Mouse (Mus musculus) stomach, postnatal 0 days (tissue): ENCODE results near the gene Tet3. TPM values are rescaled to one million over a fixed set of nuclear protein-coding genes. Genes with fewer than 3 reads are reported as not detected.

Experiments
- ATAC-seq: fragments of 200-750 bp; cut with Nextera tagmentation; 2 replicates; pipeline ENCODE4 v1.8.0; 2017; ENCODE audit not compliant: low FRiP score, low TSS enrichment
- DNase-seq: peaks from one replicate; pipeline ENCODE4 v3.0.0-alpha.2; 2016; ENCODE audit warnings: low spot score
- H3K27ac ChIP-seq: fragments of 300-500 bp; sonication (generic); replicated peaks from 2 replicates; pipeline ENCODE4 v1.5.1; 2014; ENCODE audit warnings: mild to moderate bottlenecking, control low read depth
- H3K27me3 ChIP-seq: fragments of 300-500 bp; sonication (generic); 2 replicates; pipeline ENCODE4 v1.6.1; 2014; ENCODE audit warnings: low read length; ENCODE audit not compliant: control insufficient read depth, insufficient read depth
- H3K36me3 ChIP-seq: fragments of 300-500 bp; sonication (generic); 2 replicates; pipeline ENCODE4 v1.6.1; 2014; ENCODE audit warnings: low read length, mixed read lengths; ENCODE audit not compliant: control insufficient read depth, insufficient read depth
- H3K4me1 ChIP-seq: fragments of 300-500 bp; sonication (generic); replicated peaks from 2 replicates; pipeline ENCODE4 v1.6.1; 2014; ENCODE audit warnings: antibody characterized with exemption; ENCODE audit not compliant: control insufficient read depth, insufficient read depth
- H3K4me2 ChIP-seq: fragments of 300-500 bp; sonication (generic); replicated peaks from 2 replicates; pipeline ENCODE4 v1.6.1; 2014; ENCODE audit warnings: low read depth, mild to moderate bottlenecking, control low read depth, moderate library complexity
- H3K4me3 ChIP-seq: fragments of 300-500 bp; sonication (generic); 2 replicates; pipeline ENCODE4 v1.5.1; 2014; ENCODE audit warnings: low read depth, low read length, control low read depth
- H3K9ac ChIP-seq: fragments of 300-500 bp; sonication (generic); 2 replicates; pipeline ENCODE4 v1.6.1; 2014; ENCODE audit warnings: mild to moderate bottlenecking, low read length, control low read depth, mixed read lengths
- H3K9me3 ChIP-seq: fragments of 300-500 bp; sonication (generic); 2 replicates; pipeline ENCODE4 v1.6.1; 2016; ENCODE audit warnings: low read length; ENCODE audit not compliant: control insufficient read depth
- CTCF ChIP-seq: IDR thresholded peaks from 2 replicates; pipeline ENCODE4 v1.5.1; 2016; ENCODE audit warnings: antibody characterized with exemption, low read depth, mild to moderate bottlenecking, moderate library complexity
- EP300 ChIP-seq: optimal IDR thresholded peaks from 2 replicates; pipeline ENCODE3; 2016; ENCODE audit warnings: antibody characterized with exemption
- WGBS: fragments of 180-500 bp; shearing (Covaris S2); extraction: QIAGEN DNeasy Blood & Tissue Kit; methylation state at CpG from one replicate; pipeline ENCODE4 v1.1.7; 2014; 5-methylcytosine and 5-hydroxymethylcytosine counted together
- polyA plus RNA-seq: library from polyadenylated mRNA; unstranded; fragments of >200 nt; fragmentation: Nextera tagmentation; extraction: Ambion mirVana; gene quantifications from 2 replicates; pipeline ENCODE4 v1.2.1, GENCODE M21; 2015

The Tet3 gene
- polyA plus RNA-seq, 1 experiment from 2014 or later = 22.7 TPM

DNA sequence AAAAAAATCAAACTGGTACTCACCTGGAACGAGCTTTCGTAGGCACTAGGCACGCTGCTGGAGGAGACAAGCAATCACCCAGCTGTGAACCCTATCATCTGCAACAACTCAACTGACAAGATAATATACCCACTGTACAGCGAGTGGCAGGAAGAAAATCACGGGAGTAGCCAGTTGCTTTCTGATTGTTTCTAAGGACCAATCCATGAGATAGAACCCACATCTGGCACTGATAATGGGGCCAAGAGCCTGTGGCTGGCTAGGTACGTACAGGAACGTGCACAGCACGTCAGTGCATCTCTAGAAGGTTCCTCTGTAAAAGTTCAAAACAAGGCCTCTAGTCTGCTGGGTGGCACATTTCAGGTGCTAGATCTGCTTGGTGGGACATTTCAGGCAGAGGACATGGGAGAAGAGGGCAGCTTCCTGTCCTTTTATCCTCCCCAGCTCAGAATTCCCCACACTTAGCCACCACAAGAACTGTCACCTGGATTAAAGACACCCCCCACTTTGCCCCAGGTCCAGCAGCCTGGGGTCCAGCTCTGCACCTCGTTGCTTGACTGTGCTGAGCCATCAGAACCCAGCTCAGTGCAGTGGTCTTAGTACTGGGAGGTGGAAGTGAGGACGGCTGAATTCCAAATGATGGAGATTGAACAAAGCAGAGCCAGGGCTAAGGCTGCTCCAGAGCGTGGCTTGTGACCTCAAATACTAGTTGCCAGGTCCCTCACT, 97.2 kb downstream of the Tet3 start:
- Histone ChIP-seq H3K36me3 (peaks cover 22% of the 10 kb centered on the region), H3K9me3 (no peaks in the 10 kb centered on the region), H3K4me3 (no peak overlapping the region), H3K27me3 (no peaks in the 10 kb centered on the region), H3K4me1 (no peaks in the 10 kb centered on the region), H3K27ac (no peak overlapping the region), H3K4me2 (no peak overlapping the region), H3K9ac (no peak overlapping the region)
- ATAC-seq (no peak), DNase-seq (no peak)
- WGBS = 84% methylated on average over 11 of the region's 11 CpGs
- TF ChIP-seq EP300 = no peak
- no peak for TF ChIP-seq CTCF

GRCm38 (mm10) chr6:83357436-83357835, 101.4 kb downstream of the Tet3 start:
- Histone ChIP-seq H3K4me1 (no peaks in the 10 kb centered on the region), H3K27me3 (no peaks in the 10 kb centered on the region), H3K27ac (no peak overlapping the region), H3K9ac (no peak overlapping the region), H3K36me3 (peaks cover 14% of the 10 kb centered on the region; the same call in 1 of the 2 replicates), H3K4me3 (no peak overlapping the region), H3K4me2 (no peak overlapping the region), H3K9me3 (no peaks in the 10 kb centered on the region)
- TF ChIP-seq CTCF (no peak), EP300 (no peak)
- DNase-seq (no peak), ATAC-seq (no peak)
- 95% methylated on average over 10 of the region's 10 CpGs for WGBS

DNA sequence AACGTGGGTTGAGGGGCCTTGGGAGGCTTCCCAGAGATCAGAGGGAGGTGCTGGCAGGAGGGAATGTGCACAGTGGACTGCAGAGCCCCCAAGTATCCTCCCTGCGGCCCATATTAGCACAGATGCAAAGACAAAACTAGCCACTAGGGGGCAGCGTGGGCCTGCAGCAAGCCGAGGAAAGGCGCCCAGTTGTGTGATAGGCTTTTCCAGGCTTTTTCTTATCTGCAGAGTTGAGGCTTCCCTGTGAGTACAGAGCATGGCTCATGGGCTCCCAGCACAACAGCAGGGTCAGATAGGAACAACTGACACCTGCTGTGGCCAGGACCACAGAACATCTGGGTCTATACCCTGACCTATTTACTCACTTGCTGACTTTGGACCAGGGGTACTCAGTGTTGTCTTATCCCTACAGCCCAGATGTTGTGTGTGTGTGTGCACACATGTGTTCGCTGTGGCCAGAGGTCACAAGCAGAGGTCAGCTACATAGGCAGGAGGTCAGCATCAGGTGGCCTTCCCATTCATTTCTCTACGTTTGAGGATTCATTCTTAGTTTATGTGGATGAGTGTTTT, 102.2 kb downstream of the Tet3 start:
- H3K9ac ChIP-seq = no peak overlapping the region
- peak; percentile 83 for DNase-seq
- peaks cover 9% of the 10 kb centered on the region; the same call in 1 of the 2 replicates for H3K36me3 ChIP-seq
- H3K27me3 ChIP-seq = no peaks in the 10 kb centered on the region
- ATAC-seq = peak; percentile 57
- no peaks in the 10 kb centered on the region for H3K9me3 ChIP-seq
- H3K4me3 ChIP-seq = no peak overlapping the region
- no peak overlapping the region for H3K4me2 ChIP-seq
- WGBS = 23% methylated on average over 7 of the region's 7 CpGs
- peak; percentile 99 for TF ChIP-seq CTCF
- no peak for TF ChIP-seq EP300
- no peak overlapping the region for H3K27ac ChIP-seq
- H3K4me1 ChIP-seq = no peaks in the 10 kb centered on the region

DNA sequence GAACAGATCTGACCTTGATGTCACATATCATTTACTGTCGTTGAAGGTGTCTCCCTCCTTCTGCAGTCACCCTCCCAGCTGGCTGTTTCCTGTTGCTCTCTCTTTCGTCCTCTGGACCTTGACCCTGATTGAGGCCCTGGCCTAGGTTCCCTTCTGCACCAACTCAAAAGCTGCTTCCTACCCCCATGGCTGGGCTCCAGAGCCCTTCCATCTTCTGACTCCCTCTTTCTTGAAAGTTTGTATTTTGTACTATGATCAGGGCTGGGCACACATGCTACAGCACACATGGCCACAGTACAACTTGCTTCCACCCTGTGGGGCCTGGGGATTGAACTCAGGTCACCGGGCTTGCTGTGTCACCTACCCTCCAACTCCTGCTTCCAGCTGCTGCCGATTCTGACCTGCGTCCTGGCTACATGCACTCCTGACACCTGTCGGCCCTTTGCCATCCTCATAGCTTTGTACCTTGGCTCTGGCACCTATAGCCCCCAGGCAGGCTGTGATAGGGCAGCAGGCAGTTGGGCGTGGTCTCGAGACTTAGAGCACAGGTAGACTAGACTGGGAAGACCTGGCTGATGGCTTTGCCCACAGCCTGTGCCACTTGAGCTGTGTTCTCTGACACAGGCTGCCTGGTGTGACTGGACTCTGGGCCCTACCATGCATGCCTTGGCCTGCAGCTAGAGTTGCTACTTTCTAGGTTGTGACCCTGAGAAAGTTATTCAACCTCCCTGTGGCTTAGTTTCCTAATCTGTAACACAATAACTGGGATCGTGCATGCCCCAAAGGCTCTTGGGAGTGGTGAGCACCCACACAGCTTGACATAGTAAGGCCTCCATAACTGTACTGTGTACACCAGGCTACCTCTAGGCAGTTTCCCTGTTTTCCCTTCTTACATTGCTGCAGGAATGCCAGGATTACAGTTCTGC, 103.8 kb downstream of the Tet3 start:
- Histone ChIP-seq H3K9ac (no peak overlapping the region), H3K9me3 (no peaks in the 10 kb centered on the region), H3K4me2 (no peak overlapping the region), H3K36me3 (0 out of 2 replicates have a peak, but pooled peaks cover 3% of the 10 kb centered on the region), H3K27me3 (no peaks in the 10 kb centered on the region), H3K27ac (no peak overlapping the region), H3K4me3 (no peak overlapping the region), H3K4me1 (no peaks in the 10 kb centered on the region)
- DNase-seq = no peak
- TF ChIP-seq CTCF (no peak), EP300 (no peak)
- ATAC-seq = no peak
- 75% methylated on average over 9 of the region's 9 CpGs for WGBS

GRCm38 (mm10) chr6:83352666-83353410, 106.0 kb downstream of the Tet3 start:
- Histone ChIP-seq H3K27ac (no peak overlapping the region), H3K4me3 (no peak overlapping the region), H3K9ac (no peak overlapping the region), H3K4me1 (no peaks in the 10 kb centered on the region), H3K36me3 (0 out of 2 replicates have a peak, but pooled peaks cover 2% of the 10 kb centered on the region), H3K4me2 (no peak overlapping the region), H3K27me3 (no peaks in the 10 kb centered on the region), H3K9me3 (no peaks in the 10 kb centered on the region)
- no peak for ATAC-seq
- TF ChIP-seq CTCF = no peak
- no peak for TF ChIP-seq EP300
- 92% methylated on average over 24 of the region's 24 CpGs for WGBS
- DNase-seq = no peak
